Mouse (Mus musculus) liver, postnatal 0 days (tissue): Measurements from ENCODE around the gene Ankdd1a.

Experiments
- CTCF ChIP-seq: sonication (generic); IDR thresholded peaks from 2 replicates; pipeline ENCODE4 v1.5.1; 2016; ENCODE audit warnings: antibody characterized with exemption, low read depth
- EP300 ChIP-seq: IDR thresholded peaks from 2 replicates; pipeline ENCODE4 v1.6.1; 2016; ENCODE audit warnings: antibody characterized with exemption, low read depth, mild to moderate bottlenecking

DNA sequence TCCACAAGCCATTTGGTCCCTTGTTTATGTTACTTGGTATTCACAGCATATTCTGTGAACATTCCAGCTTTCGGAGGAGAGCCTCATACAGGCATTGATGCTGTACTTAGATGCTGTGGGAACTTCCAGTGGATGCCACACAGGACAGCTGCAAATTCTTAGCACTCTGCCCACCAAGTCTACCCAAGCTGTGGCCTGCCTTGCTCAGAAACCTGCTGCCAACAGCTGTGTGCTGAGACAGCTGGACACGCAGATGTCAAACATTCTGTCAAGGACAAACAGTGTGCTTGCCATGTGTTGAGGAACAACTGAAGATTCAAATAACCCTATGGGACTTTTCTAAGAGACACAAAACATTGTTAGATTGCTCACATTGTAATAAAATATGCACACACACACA, 61.0 kb downstream of the Ankdd1a start:
- TF ChIP-seq CTCF (no peak), EP300 (no peak)
